Mouse (Mus musculus): ENCODE measurements at regions not wholly inside any gene's neighbourhood (a gene's known extent, or its start where the extent isn't known, plus 50 kb on each side); places are given as distances from the start of the nearest gene placed in this dataset.

GRCm38 (mm10) chrX:162210848-162211247 lies 51.3 kb upstream of the Nhs start:
- no peak for DNase-seq (ENCODE audit: low spot score in 2 of 2)
